Mouse (Mus musculus) heart, embryonic 15.5 days (tissue): ENCODE data around the gene Pcx. TPM values are rescaled to one million over a fixed set of nuclear protein-coding genes. Genes with fewer than 3 reads are reported as not detected.
"Not testable (repeated sequence)": the region's sequence is repeated elsewhere in the genome, so short reads cannot be mapped to it uniquely, and the experiment has no call there.

ENCODE experiments used
- ATAC-seq: fragments of 200-750 bp; cut with Nextera tagmentation; replicated peaks from 2 replicates; pipeline ENCODE4 v1.8.0; 2017; ENCODE audit warnings: low read depth, moderate TSS enrichment; ENCODE audit not compliant: insufficient number of reproducible peaks, insufficient read depth, low FRiP score
- H3K27ac ChIP-seq: fragments of 300-500 bp; sonication (generic); 2 replicates; pipeline ENCODE4 v1.5.1; 2015; ENCODE audit warnings: mild to moderate bottlenecking, inconsistent platforms
- H3K27me3 ChIP-seq: fragments of 300-500 bp; sonication (generic); 2 replicates; pipeline ENCODE4 v1.6.1; 2015; ENCODE audit warnings: inconsistent platforms
- H3K36me3 ChIP-seq: fragments of 300-500 bp; sonication (generic); 2 replicates; pipeline ENCODE4 v1.6.1; 2015; ENCODE audit warnings: mild to moderate bottlenecking, inconsistent platforms
- H3K4me1 ChIP-seq: fragments of 300-500 bp; sonication (generic); replicated peaks from 2 replicates; pipeline ENCODE4 v1.6.1; 2015; ENCODE audit warnings: inconsistent platforms
- H3K4me2 ChIP-seq: fragments of 300-500 bp; sonication (generic); 2 replicates; pipeline ENCODE4 v1.6.1; 2015; ENCODE audit warnings: inconsistent platforms, mild to moderate bottlenecking, moderate library complexity
- H3K4me3 ChIP-seq: fragments of 300-500 bp; sonication (generic); 2 replicates; pipeline ENCODE4 v1.5.1; 2015; ENCODE audit warnings: mild to moderate bottlenecking, inconsistent platforms
- H3K9ac ChIP-seq: fragments of 300-500 bp; sonication (generic); 2 replicates; pipeline ENCODE4 v1.6.1; 2015; ENCODE audit warnings: mild to moderate bottlenecking, inconsistent platforms
- H3K9me3 ChIP-seq: fragments of 300-500 bp; sonication (generic); replicated peaks from 2 replicates; pipeline ENCODE4 v1.6.1; 2016; ENCODE audit warnings: inconsistent platforms
- WGBS: fragments of 180-500 bp; shearing (Covaris S2); methylation state at CpG from one replicate; pipeline ENCODE4 v1.1.7; 2015; ENCODE audit warnings: mixed read lengths; 5-methylcytosine and 5-hydroxymethylcytosine counted together
- polyA plus RNA-seq: library from polyadenylated mRNA; unstranded; fragments of >200 nt; fragmentation: Nextera tagmentation; extraction: Ambion mirVana; gene quantifications from 2 replicates; pipeline ENCODE4 v1.2.1, GENCODE M21; 2015

Gene Pcx
- polyA plus RNA-seq, 1 experiment from 2014 or later: 10.5 TPM

- Histone ChIP-seq H3K4me2 (no peak overlapping the region), H3K27ac (no peak overlapping the region), H3K27me3 (no peaks in the 10 kb centered on the region), H3K4me3 (no peak overlapping the region), H3K9ac (no peak overlapping the region), H3K4me1 (peaks cover 7% of the 10 kb centered on the region; the same call in 1 of the 2 replicates), H3K36me3 (no peaks in the 10 kb centered on the region), H3K9me3 (no peaks in the 10 kb centered on the region)
- 75% methylated on average over 17 of the region's 17 CpGs for WGBS
- ATAC-seq: no peak
These were observed 59.3 kb downstream of the Pcx start for GRCm38 (mm10) chr19:4569356-4570236.

DNA sequence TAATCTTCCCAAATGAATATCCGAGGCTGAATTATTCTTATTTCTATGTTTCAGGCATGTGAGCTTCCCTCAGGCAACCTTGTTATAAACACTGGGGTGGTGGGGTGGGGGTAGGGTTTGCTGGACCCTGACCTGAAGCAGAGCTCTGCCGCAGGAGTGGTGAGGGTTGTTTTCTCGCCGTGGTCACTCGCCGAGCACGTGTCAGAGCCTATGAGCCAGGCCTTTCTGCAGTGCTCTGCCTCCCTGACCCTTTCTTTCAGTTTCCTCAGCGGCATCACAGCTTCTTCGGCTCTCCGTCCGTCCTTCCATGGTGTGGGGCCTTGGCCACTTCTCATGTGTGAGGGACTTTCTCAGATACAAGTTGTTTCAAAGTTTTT lies 60.0 kb downstream of the Pcx start:
- WGBS: 83% methylated on average over 11 of the region's 11 CpGs
- ATAC-seq: no peak
- H3K4me3 ChIP-seq: no peak overlapping the region
- H3K27ac ChIP-seq: no peak overlapping the region
- H3K4me2 ChIP-seq: no peak overlapping the region
- no peak overlapping the region for H3K9ac ChIP-seq
- H3K9me3 ChIP-seq: no peaks in the 10 kb centered on the region
- H3K27me3 ChIP-seq: no peaks in the 10 kb centered on the region
- H3K36me3 ChIP-seq: no peaks in the 10 kb centered on the region
- peaks cover 7% of the 10 kb centered on the region; the same call in 1 of the 2 replicates for H3K4me1 ChIP-seq

DNA sequence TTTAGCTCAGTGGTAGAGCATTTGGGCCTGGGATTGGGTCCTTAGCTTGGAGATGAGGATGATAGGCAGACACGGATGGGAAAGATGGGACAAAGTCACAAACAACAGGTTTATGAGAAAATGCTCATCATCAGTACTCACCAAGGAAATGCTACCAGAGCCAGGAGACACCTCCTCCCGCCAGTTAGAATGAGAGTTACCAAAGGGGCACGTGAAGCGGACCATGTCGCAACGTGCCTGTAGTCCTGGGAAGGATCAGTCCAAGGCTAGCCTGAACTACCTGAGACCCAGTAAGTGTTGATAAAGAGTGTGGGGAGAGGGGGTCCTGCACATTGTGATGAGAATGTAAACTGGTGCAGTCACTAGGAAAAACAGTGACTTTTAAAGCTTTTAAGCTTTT lies 60.5 kb downstream of the Pcx start:
- ATAC-seq: no peak
- Histone ChIP-seq H3K4me3 (no peak overlapping the region), H3K36me3 (no peaks in the 10 kb centered on the region), H3K9ac (no peak overlapping the region), H3K27me3 (no peaks in the 10 kb centered on the region), H3K4me1 (peaks cover 7% of the 10 kb centered on the region; the same call in 1 of the 2 replicates), H3K27ac (no peak overlapping the region), H3K9me3 (no peaks in the 10 kb centered on the region), H3K4me2 (no peak overlapping the region)
- 88% methylated on average over 6 of the region's 6 CpGs for WGBS

GRCm38 (mm10) chr19:4571658-4572057 lies 61.4 kb downstream of the Pcx start:
- no peaks in the 10 kb centered on the region for H3K36me3 ChIP-seq
- no peak overlapping the region for H3K4me3 ChIP-seq
- H3K9me3 ChIP-seq: no peaks in the 10 kb centered on the region
- no peaks in the 10 kb centered on the region for H3K27me3 ChIP-seq
- H3K27ac ChIP-seq: no peak overlapping the region
- H3K4me2 ChIP-seq: no peak overlapping the region
- peaks cover 7% of the 10 kb centered on the region; the same call in 1 of the 2 replicates for H3K4me1 ChIP-seq
- ATAC-seq: no peak
- WGBS: 96% methylated on average over 1 of the region's 1 CpGs
- no peak overlapping the region for H3K9ac ChIP-seq

- Histone ChIP-seq H3K27ac (no peak overlapping the region), H3K4me3 (no peak overlapping the region), H3K27me3 (no peaks in the 10 kb centered on the region), H3K36me3 (no peaks in the 10 kb centered on the region), H3K9ac (no peak overlapping the region), H3K9me3 (no peaks in the 10 kb centered on the region), H3K4me1 (peaks cover 7% of the 10 kb centered on the region; the same call in 1 of the 2 replicates), H3K4me2 (no peak overlapping the region)
- 68% methylated on average over 4 of the region's 4 CpGs for WGBS
- ATAC-seq: no peak
These were observed 61.8 kb downstream of the Pcx start for GRCm38 (mm10) chr19:4572061-4572460.

DNA sequence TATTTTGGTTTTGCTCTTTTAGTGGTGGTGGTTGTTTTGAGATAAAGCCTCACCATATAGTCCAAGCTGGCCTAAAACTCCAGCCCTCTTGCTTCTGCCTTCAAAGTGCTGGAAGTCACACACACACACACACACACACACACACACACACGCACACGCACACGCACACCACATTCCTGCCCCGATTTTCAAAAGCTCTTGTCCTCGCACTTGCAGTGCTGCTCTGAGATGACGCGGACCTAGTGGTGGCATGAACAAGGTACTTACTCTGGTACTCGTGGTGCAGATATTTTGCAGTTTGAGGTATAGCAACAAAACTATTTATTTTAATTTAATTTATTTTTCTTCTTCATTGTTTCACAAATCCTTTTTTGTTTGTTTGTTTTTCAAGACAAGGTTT lies 62.2 kb downstream of the Pcx start:
- H3K9me3 ChIP-seq: no peaks in the 10 kb centered on the region
- peaks cover 7% of the 10 kb centered on the region; the same call in 1 of the 2 replicates for H3K4me1 ChIP-seq
- H3K4me2 ChIP-seq: no peak overlapping the region
- H3K27me3 ChIP-seq: no peaks in the 10 kb centered on the region
- 82% methylated on average over 8 of the region's 8 CpGs for WGBS
- H3K4me3 ChIP-seq: no peak overlapping the region
- H3K36me3 ChIP-seq: no peaks in the 10 kb centered on the region
- H3K27ac ChIP-seq: no peak overlapping the region
- H3K9ac ChIP-seq: no peak overlapping the region
- ATAC-seq: no peak

- ATAC-seq: no peak
- H3K36me3 ChIP-seq: no peaks in the 10 kb centered on the region
- H3K4me2 ChIP-seq: no peak overlapping the region
These were observed 63.0 kb downstream of the Pcx start for GRCm38 (mm10) chr19:4573241-4573640.

DNA sequence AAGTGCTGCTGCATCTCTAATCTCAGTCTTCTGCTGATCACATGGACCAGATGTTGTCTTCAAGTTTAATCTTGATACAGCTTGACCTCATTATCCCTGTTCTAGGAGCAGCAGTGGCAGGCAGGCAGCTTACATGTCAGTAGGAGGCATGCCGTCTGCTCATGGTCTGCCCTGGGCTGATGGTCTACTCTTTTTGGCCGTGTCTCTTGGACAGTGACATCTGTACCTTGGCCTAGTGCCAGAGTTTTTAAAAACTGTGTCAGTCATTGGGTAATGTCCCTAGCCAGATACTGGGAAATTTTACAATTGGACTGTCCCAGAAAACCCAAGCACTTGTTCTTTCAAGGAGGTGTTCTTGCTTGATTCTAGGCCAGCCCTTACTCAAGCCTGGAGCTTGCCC lies 68.5 kb downstream of the Pcx start:
- Histone ChIP-seq H3K36me3 (no peaks in the 10 kb centered on the region), H3K4me2 (no peak overlapping the region), H3K9me3 (no peaks in the 10 kb centered on the region), H3K27me3 (no peaks in the 10 kb centered on the region), H3K4me1 (no peaks in the 10 kb centered on the region), H3K4me3 (no peak overlapping the region), H3K27ac (no peak overlapping the region), H3K9ac (no peak overlapping the region)
- 43% methylated on average over 2 of the region's 2 CpGs for WGBS
- ATAC-seq: no peak

More at GRCm38 (mm10) chr19:4573241-4573640, 63.0 kb downstream of the Pcx start:
- WGBS: 86% methylated on average over 1 of the region's 1 CpGs
- H3K4me3 ChIP-seq: no peak overlapping the region
- H3K27me3 ChIP-seq: no peaks in the 10 kb centered on the region
- no peak overlapping the region for H3K9ac ChIP-seq
- H3K9me3 ChIP-seq: no peaks in the 10 kb centered on the region
- H3K4me1 ChIP-seq: peaks cover 7% of the 10 kb centered on the region; the same call in 1 of the 2 replicates
- H3K27ac ChIP-seq: no peak overlapping the region

- Histone ChIP-seq H3K4me2 (no peak overlapping the region), H3K9ac (no peak overlapping the region), H3K4me1 (no peaks in the 10 kb centered on the region), H3K27ac (no peak overlapping the region), H3K9me3 (no peaks in the 10 kb centered on the region), H3K4me3 (no peak overlapping the region), H3K36me3 (no peaks in the 10 kb centered on the region), H3K27me3 (no peaks in the 10 kb centered on the region)
- 78% methylated on average over 5 of the region's 5 CpGs for WGBS
- ATAC-seq: no peak
These were observed 69.0 kb downstream of the Pcx start for GRCm38 (mm10) chr19:4579296-4579695.

GRCm38 (mm10) chr19:4583856-4584255 lies 73.6 kb downstream of the Pcx start:
- H3K9me3 ChIP-seq: no peaks in the 10 kb centered on the region
- WGBS: 51% methylated on average over 2 of the region's 2 CpGs
- no peak for ATAC-seq

DNA sequence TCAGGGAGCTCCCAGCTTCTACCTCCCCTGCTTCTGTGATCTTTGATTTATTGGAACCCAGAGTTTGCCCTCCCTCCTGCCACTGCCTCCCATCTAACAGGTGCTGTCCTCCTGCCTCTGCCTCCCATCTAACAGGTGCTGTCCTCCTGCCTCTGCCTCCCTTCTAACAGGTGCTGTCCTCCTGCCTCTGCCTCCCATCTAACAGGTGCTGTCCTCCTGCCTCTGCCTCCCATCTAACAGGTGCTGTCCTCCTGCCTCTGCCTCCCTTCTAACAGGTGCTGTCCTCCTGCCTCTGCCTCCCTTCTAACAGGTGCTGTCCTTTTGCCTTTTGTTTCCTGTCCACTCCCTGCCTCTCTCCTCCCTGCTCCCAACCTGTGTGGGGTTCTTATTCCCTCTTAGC lies 76.5 kb downstream of the Pcx start:
- H3K9me3 ChIP-seq, H3K27me3 ChIP-seq, H3K4me1 ChIP-seq, ATAC-seq, H3K27ac ChIP-seq, H3K9ac ChIP-seq, H3K4me2 ChIP-seq, H3K36me3 ChIP-seq, H3K4me3 ChIP-seq: not testable (repeated sequence)

More at GRCm38 (mm10) chr19:4583856-4584255, 73.6 kb downstream of the Pcx start:
- H3K4me1 ChIP-seq: no peaks in the 10 kb centered on the region
- H3K4me3 ChIP-seq: no peak overlapping the region
- H3K36me3 ChIP-seq: no peaks in the 10 kb centered on the region
- H3K27me3 ChIP-seq: no peaks in the 10 kb centered on the region
- H3K4me2 ChIP-seq: no peak overlapping the region
- no peak overlapping the region for H3K9ac ChIP-seq
- H3K27ac ChIP-seq: no peak overlapping the region

GRCm38 (mm10) chr19:4587426-4587825 lies 77.2 kb downstream of the Pcx start:
- Histone ChIP-seq H3K4me1 (no peaks in the 10 kb centered on the region; the same call in none of the 2 replicates), H3K27me3 (no peaks in the 10 kb centered on the region), H3K36me3 (no peaks in the 10 kb centered on the region), H3K9me3 (no peaks in the 10 kb centered on the region), H3K27ac (no peak overlapping the region), H3K4me3 (no peak overlapping the region), H3K9ac (no peak overlapping the region), H3K4me2 (no peak overlapping the region)
- 48% methylated on average over 2 of the region's 2 CpGs for WGBS
- no peak for ATAC-seq
